Mouse (Mus musculus): ENCODE data around the gene Sptssa.

GRCm38 (mm10) chr12:54668141-54668540, 11.8 kb upstream of the Sptssa start:
- TF ChIP-seq CTCF (IDR thresholded peaks at IDR 0.05; ENCODE audit: low read depth) (no peak), EP300 (optimal IDR thresholded peaks at IDR 0.05) (no peak)

Measured in stomach, postnatal 0 days (tissue).